Mouse (Mus musculus) embryonic facial prominence, embryonic 15.5 days (tissue): ENCODE data around the gene B3gnt6. TPM values are rescaled to one million over a fixed set of nuclear protein-coding genes. Genes with fewer than 3 reads are reported as not detected.
"Not testable (repeated sequence)": the region's sequence is repeated elsewhere in the genome, so short reads cannot be mapped to it uniquely, and the experiment has no call there.

Experiments used
- ATAC-seq: fragments of 200-750 bp; cut with Nextera tagmentation; 2 replicates; pipeline ENCODE4 v1.8.0; 2017; ENCODE audit warnings: low read depth, moderate TSS enrichment; ENCODE audit not compliant: insufficient number of reproducible peaks, low FRiP score, low TSS enrichment
- H3K27ac ChIP-seq: fragments of 300-500 bp; sonication (generic); replicated peaks from 2 replicates; pipeline ENCODE4 v1.5.1; 2015; ENCODE audit warnings: mild to moderate bottlenecking, inconsistent platforms
- H3K27me3 ChIP-seq: fragments of 300-500 bp; sonication (generic); 2 replicates; pipeline ENCODE4 v1.6.1; 2015; ENCODE audit warnings: inconsistent platforms
- H3K36me3 ChIP-seq: fragments of 300-500 bp; sonication (generic); 2 replicates; pipeline ENCODE4 v1.6.1; 2015; ENCODE audit warnings: mild to moderate bottlenecking, inconsistent platforms
- H3K4me1 ChIP-seq: fragments of 300-500 bp; sonication (generic); 2 replicates; pipeline ENCODE4 v1.6.1; 2015; ENCODE audit warnings: inconsistent platforms
- H3K4me2 ChIP-seq: fragments of 300-500 bp; sonication (generic); replicated peaks from 2 replicates; pipeline ENCODE4 v1.6.1; 2015; ENCODE audit warnings: mild to moderate bottlenecking, inconsistent platforms
- H3K4me3 ChIP-seq: fragments of 300-500 bp; sonication (generic); replicated peaks from 2 replicates; pipeline ENCODE4 v1.5.1; 2015; ENCODE audit warnings: mild to moderate bottlenecking, inconsistent platforms
- H3K9ac ChIP-seq: fragments of 300-500 bp; sonication (generic); 2 replicates; pipeline ENCODE4 v1.6.1; 2015; ENCODE audit warnings: inconsistent platforms
- H3K9me3 ChIP-seq: fragments of 300-500 bp; sonication (generic); replicated peaks from 2 replicates; pipeline ENCODE4 v1.6.1; 2016; ENCODE audit warnings: inconsistent platforms
- WGBS: fragments of 180-500 bp; shearing (Covaris S2); methylation state at CpG from one replicate; pipeline ENCODE4 v1.1.7; 2015; 5-methylcytosine and 5-hydroxymethylcytosine counted together
- polyA plus RNA-seq: library from polyadenylated mRNA; unstranded; fragments of >200 nt; fragmentation: Nextera tagmentation; extraction: Ambion mirVana; gene quantifications from 2 replicates; pipeline ENCODE4 v1.2.1, GENCODE M21; 2015

The B3gnt6 gene
- polyA plus RNA-seq, 1 experiment from 2014 or later, result not detected

DNA sequence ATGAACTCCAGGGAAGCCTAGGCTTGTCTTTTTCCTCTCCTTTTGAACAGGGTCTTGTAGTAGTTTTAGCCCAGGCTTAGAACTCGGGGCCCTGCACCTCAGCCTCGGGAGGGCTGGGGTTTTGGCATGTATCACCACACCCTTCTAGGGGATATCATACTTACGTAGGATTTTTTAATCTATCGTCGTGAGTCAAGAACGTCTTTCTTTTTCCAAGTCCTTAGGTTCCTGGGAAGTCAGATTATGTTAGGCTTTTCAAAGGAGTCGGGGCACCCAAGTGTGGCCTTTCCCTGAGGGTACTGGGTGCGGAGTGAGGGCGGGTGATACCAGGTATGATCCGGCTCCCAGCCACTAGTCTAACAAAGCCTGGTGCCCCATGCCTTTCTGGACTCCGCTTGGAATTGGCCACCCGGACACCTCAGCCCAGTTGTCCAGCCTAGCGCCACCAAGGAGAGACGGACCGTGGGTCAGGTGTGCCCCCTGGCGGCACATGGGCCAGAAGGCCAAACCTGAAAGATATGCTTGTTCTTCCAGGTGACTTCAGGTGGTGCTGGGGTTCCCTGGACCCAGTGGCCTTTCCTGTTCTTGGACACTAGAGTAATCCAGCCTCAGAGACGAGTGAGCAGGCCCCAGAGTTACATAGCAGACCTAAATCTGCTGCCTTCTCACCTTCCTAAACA lies 7.6 kb downstream of the B3gnt6 start:
- H3K27me3 ChIP-seq, result peaks cover 54% of the 10 kb centered on the region
- H3K4me2 ChIP-seq, result no peak overlapping the region
- WGBS, result 57% methylated on average over 17 of the region's 17 CpGs
- no peaks in the 10 kb centered on the region for H3K9me3 ChIP-seq
- peaks cover 14% of the 10 kb centered on the region for H3K4me1 ChIP-seq
- no peak overlapping the region for H3K27ac ChIP-seq
- ATAC-seq, result 0 out of 2 replicates have a peak, but pooled peaks have one; percentile 11
- no peak overlapping the region for H3K9ac ChIP-seq
- no peaks in the 10 kb centered on the region for H3K36me3 ChIP-seq
- no peak overlapping the region for H3K4me3 ChIP-seq

DNA sequence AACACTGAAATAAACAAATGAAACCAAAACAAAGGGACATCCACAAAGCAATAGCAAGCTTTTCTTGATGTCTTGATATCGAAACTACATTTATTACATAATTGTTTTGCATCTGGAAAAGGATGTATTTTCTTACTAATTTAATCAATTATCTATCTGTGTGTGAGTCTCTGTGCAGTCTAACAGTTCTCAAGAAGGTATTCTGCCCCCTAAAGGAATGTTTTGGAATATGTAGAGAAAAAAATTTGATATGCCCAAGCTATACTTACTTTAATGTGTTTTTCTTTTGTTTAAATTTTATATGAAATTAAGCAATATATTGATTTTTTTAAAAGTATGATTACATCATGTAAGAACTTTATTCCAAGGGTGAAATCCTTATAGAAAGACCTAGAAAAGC lies 8.7 kb downstream of the B3gnt6 start:
- Histone ChIP-seq H3K27me3 (peaks cover 42% of the 10 kb centered on the region), H3K36me3 (no peaks in the 10 kb centered on the region), H3K4me3 (no peak overlapping the region), H3K9ac (no peak overlapping the region), H3K9me3 (no peaks in the 10 kb centered on the region), H3K27ac (no peak overlapping the region), H3K4me1 (peaks cover 14% of the 10 kb centered on the region), H3K4me2 (no peak overlapping the region)
- no peak for ATAC-seq
- WGBS, result 94% methylated on average over 1 of the region's 1 CpGs

DNA sequence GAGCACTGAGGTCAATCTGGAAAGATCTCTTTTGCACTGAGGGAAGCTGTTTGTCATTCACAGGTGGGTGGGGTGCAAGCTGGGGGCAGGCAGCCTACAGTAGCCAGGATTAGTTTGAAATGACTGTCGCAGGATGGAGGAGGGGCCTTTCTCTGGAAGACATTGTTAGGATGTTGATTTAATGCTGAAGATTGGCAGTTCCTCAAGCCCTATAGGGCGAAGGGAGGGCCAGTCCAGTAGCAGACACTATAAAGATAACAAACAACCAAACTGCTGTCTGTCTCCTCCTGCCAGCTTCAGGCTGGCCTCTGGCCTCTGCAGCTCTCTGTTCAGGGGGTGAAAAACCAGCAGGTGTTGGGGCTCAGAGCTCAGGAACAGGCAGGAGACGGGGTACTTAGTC lies 9.5 kb downstream of the B3gnt6 start:
- H3K9me3 ChIP-seq, result no peaks in the 10 kb centered on the region
- no peak overlapping the region for H3K27ac ChIP-seq
- no peak overlapping the region for H3K4me2 ChIP-seq
- no peaks in the 10 kb centered on the region for H3K36me3 ChIP-seq
- ATAC-seq, result no peak
- no peak overlapping the region for H3K9ac ChIP-seq
- no peak overlapping the region for H3K4me3 ChIP-seq
- peaks cover 20% of the 10 kb centered on the region for H3K4me1 ChIP-seq
- 40% methylated on average over 3 of the region's 3 CpGs for WGBS
- H3K27me3 ChIP-seq, result peaks cover 34% of the 10 kb centered on the region

DNA sequence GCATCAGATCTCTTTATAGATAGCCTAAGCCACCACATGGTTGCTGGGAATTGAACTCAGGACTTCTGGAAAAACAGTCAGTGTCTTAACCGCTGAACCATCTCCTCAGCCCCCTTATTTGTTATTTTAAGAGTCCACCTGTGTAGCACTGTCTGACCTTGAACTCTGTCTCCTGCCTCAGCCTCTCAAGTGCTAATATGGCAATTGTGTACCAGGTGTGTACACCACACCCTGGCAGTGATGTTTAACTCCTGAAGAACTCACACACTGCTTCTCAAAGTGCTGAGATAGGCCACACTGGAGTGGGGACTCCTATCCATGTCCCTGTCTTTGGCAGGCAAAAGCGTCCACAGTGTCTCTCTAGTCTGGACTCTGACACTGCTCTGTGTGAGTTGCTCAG lies 10.6 kb downstream of the B3gnt6 start:
- Histone ChIP-seq H3K9me3 (no peaks in the 10 kb centered on the region), H3K27ac (no peak overlapping the region)
- WGBS, result 71% methylated on average over 2 of the region's 2 CpGs

DNA sequence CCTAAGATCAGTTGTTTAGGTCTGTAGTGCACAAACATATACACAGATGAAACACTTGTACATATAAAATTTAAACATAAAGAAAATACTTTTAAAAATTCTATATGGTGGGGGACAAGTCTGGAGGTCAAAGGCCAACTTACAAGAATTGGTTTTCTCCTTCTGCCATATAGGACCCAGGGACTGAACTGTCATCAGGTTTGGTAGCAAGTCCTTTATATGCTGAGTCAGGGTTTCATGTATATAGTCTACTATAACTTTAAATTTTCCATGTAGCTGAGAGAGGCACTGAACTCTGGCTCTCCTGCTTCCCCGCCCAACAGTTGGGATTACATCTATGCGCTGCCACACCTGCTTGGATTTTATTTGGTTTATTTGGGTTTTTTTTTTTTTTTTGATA lies 11.0 kb downstream of the B3gnt6 start:
- no peak overlapping the region for H3K4me3 ChIP-seq
- no peak for ATAC-seq
- no peak overlapping the region for H3K9ac ChIP-seq
- no peak overlapping the region for H3K27ac ChIP-seq
- peaks cover 19% of the 10 kb centered on the region for H3K27me3 ChIP-seq
- no peaks in the 10 kb centered on the region for H3K9me3 ChIP-seq
- H3K36me3 ChIP-seq, result no peaks in the 10 kb centered on the region
- no peak overlapping the region for H3K4me2 ChIP-seq
- H3K4me1 ChIP-seq, result peaks cover 7% of the 10 kb centered on the region; the same call in 1 of the 2 replicates
- WGBS, result 94% methylated on average over 2 of the region's 2 CpGs

More for the DNA sequence above, 10.6 kb downstream of the B3gnt6 start:
- H3K9ac ChIP-seq, result no peak overlapping the region
- H3K36me3 ChIP-seq, result no peaks in the 10 kb centered on the region
- H3K4me2 ChIP-seq, result no peak overlapping the region
- H3K27me3 ChIP-seq, result peaks cover 23% of the 10 kb centered on the region
- no peak overlapping the region for H3K4me3 ChIP-seq
- peaks cover 11% of the 10 kb centered on the region for H3K4me1 ChIP-seq
- ATAC-seq, result no peak

DNA sequence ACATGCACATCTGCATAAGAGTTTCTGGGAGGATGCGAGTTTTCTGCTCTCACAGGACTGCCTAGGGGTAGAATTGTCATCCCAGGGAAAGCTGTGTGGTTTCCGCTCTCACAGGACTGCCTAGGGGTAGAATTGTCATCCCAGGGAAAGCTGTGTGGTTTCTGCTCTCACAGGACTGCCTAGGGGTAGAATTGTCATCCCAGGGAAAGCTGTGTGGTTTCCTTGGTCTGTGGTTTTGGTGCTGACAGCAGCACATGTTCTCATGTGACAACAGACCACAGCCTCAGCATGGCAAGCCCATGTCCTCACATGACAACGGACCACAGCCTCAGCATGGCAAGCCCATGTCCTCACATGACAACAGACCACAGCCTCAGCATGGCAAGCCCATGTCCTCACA lies 11.9 kb downstream of the B3gnt6 start:
- not testable (repeated sequence) for H3K4me2 ChIP-seq, H3K4me1 ChIP-seq, H3K27ac ChIP-seq, H3K4me3 ChIP-seq, H3K36me3 ChIP-seq, ATAC-seq, H3K27me3 ChIP-seq, H3K9ac ChIP-seq, H3K9me3 ChIP-seq
- WGBS, result 42% methylated on average over 3 of the region's 3 CpGs

DNA sequence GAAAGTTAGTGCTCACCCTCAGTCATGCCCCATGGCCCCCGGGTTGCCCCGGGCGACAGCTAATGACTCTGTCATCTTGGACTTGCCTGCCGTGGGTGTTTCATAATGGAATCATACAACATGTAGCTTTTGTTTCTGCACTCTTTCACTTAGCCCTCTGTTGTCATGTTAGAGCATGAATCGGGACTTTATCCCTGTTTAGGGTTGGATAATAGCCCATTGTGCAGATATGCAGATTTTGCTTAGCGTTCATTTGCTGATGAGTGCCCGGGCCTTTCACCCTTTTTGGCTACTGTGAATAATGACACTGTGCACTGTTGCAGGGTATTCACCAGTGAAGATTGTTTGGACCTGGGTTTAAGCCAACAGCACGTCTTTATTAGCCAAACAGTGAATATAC lies 12.6 kb downstream of the B3gnt6 start:
- H3K4me3 ChIP-seq, result no peak overlapping the region
- H3K4me2 ChIP-seq, result no peak overlapping the region
- H3K4me1 ChIP-seq, result 0 out of 2 replicates have a peak, but pooled peaks cover 6% of the 10 kb centered on the region
- H3K27ac ChIP-seq, result no peak overlapping the region
- WGBS, result 60% methylated on average over 8 of the region's 8 CpGs
- ATAC-seq, result no peak
- H3K36me3 ChIP-seq, result no peaks in the 10 kb centered on the region
- peaks cover 3% of the 10 kb centered on the region; the same call in 1 of the 2 replicates for H3K27me3 ChIP-seq
- H3K9me3 ChIP-seq, result no peaks in the 10 kb centered on the region
- no peak overlapping the region for H3K9ac ChIP-seq

DNA sequence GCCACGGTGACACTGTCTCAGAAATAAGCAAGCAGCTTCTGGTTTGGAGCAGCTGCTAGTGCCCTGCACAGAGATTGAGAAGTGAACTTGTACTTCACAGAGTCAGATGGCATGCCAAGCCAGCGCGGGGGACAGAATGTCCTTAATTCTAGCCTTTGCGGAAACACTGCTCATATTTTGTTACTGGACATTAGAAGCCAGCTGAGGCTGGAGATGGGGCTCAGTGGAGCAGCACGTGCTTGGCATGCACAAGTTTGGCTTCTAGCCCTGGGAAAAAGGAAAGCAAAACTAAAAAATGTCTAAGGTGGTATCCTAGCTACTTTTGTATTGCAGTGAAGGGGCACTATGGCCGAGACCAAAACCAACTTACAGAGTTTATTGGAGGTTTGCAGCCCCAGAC lies 14.0 kb downstream of the B3gnt6 start:
- 70% methylated on average over 6 of the region's 6 CpGs for WGBS
- H3K27ac ChIP-seq, result no peak overlapping the region
- no peak for ATAC-seq
- H3K4me2 ChIP-seq, result no peak overlapping the region
- no peaks in the 10 kb centered on the region for H3K36me3 ChIP-seq
- no peaks in the 10 kb centered on the region for H3K9me3 ChIP-seq
- 0 out of 2 replicates have a peak, but pooled peaks cover 6% of the 10 kb centered on the region for H3K4me1 ChIP-seq
- H3K9ac ChIP-seq, result no peak overlapping the region
- H3K4me3 ChIP-seq, result no peak overlapping the region
- H3K27me3 ChIP-seq, result no peaks in the 10 kb centered on the region

DNA sequence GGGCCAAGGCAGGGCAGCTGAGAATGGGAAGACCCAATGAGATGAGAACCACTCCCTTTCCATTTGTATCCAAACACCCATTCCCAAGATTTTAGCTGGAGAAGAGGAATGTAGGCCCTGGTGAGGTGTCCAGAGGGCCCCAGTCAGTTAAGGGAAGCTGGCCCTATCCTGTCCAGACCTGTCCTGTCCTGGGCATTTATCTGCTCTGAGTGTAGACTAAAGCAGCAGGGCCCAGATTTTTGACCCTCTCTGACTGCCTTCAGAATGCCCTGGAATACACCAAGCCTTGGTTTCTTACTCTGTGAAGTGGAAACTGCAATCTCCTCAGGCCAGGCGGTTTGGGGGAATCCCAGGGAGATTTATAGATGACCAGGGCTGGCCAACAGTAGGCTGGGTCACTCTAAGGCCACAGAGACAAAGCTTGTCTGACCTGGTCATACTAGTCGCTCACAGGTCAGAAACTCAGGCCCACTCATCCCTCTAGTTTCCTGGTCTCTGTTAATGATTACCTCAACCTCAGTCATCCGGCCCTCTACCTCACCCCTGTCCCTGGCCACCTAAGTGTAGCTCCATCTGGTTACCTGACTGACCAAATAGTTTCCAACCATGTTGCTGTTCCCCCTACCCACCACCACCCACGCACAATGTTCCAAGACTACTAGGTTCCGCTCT lies 20.6 kb downstream of the B3gnt6 start:
- Histone ChIP-seq H3K27ac (0 out of 2 replicates have a peak overlapping the region, but pooled peaks have one; percentile 11), H3K9ac (0 out of 2 replicates have a peak overlapping the region, but pooled peaks have one; percentile 50), H3K4me3 (peak overlapping the region; percentile 89), H3K4me1 (peaks cover 22% of the 10 kb centered on the region), H3K4me2 (peak overlapping the region; percentile 82), H3K36me3 (no peaks in the 10 kb centered on the region), H3K9me3 (no peaks in the 10 kb centered on the region), H3K27me3 (no peaks in the 10 kb centered on the region)
- WGBS, result 92% methylated on average over 5 of the region's 5 CpGs
- ATAC-seq, result peak; percentile 36; the same call in 1 of the 2 replicates

DNA sequence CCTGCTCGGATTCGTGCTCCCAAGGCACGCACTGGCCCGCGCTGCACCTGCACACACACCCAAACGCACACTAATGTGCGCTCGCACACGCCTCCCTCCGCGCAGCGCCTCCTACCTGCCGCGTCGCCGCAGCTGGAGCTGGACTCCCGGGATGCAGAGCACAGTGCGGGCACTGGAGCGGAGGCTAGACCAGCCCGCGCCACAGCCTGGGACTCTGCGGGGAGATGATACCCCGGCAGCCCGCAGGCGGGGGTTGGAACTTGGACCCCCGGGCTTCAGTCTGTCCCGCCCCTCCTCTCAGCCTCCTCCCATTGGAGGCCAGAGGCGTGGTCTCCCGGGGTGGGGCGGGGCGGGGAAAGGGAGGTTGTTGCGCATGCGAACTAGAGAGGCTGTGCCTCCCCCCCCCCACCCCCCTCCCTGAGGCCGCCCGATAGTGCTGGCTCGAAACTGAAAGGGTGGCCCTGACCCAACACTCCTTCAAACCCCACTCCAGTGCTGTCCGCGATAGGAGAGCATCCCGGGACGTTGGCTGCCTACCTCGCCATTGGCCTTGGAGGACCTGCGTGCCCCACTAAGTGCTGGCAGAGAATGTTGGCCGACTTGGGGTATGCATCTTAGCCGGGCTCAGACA lies 21.2 kb downstream of the B3gnt6 start, which contains the start of gene Capn5:
TSS of gene Capn5 (minus strand) at position 346 of the 631 bp plus-strand sequence.
- Histone ChIP-seq H3K4me3 (peak within 1 kb of the TSS; percentile 89), H3K9me3 (no peaks in the 10 kb centered on the region), H3K4me2 (peak within 1 kb of the TSS; percentile 82), H3K27me3 (no peaks in the 10 kb centered on the region), H3K36me3 (no peaks in the 10 kb centered on the region), H3K27ac (peak within 1 kb of the TSS; percentile 58), H3K4me1 (peaks cover 22% of the 10 kb centered on the region), H3K9ac (peak within 1 kb of the TSS; percentile 50)
- WGBS, result 2% methylated on average over 42 of the region's 44 CpGs
- peak; percentile 82 for ATAC-seq

DNA sequence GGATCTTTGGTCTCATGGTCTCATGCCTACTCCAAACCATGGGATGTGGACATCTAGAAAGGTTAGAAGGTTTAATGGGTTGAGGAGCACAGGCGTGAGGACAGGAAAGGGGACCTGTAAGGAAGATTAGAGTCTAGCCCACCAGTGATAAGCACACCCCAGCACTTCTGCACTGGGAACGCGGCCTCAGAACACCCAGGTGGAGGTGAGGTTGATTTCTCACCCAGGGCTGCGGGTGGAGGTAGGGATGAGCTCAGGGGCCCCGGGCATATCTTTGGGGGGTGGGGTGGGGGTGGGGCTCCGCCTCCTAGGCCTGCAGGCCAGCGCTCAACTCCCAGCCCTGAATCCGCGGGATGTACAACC lies 21.7 kb downstream of the B3gnt6 start:
- H3K4me1 ChIP-seq, result peaks cover 22% of the 10 kb centered on the region
- H3K4me3 ChIP-seq, result peak overlapping the region; percentile 89
- peak overlapping the region; percentile 82 for H3K4me2 ChIP-seq
- no peaks in the 10 kb centered on the region for H3K36me3 ChIP-seq
- H3K9ac ChIP-seq, result peak overlapping the region; percentile 50
- peak overlapping the region; percentile 58 for H3K27ac ChIP-seq
- H3K9me3 ChIP-seq, result no peaks in the 10 kb centered on the region
- ATAC-seq, result peak; percentile 22; the same call in 1 of the 2 replicates
- 6% methylated on average over 9 of the region's 9 CpGs for WGBS
- no peaks in the 10 kb centered on the region for H3K27me3 ChIP-seq
